Mouse (Mus musculus): ENCODE results near the gene Mrpl51.

Gene Mrpl51

DNA sequence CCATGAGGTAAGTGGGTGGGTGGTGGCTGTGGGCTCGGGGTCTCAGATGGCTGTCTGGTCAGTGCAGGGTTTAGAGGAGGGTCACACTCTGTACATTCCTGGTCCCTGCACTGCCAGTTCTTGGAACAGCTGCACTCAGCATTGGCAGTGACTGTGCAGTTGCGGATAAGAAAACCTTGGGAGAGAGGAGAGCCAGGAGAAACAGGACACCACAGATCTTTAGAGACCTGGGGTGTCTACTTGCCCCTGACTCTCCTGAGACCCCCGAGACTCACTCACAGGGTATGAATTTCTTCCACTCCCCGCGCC, 42.9 kb downstream of the Mrpl51 start:
- DNase-seq (ENCODE audit: low spot score): no peak

DNA sequence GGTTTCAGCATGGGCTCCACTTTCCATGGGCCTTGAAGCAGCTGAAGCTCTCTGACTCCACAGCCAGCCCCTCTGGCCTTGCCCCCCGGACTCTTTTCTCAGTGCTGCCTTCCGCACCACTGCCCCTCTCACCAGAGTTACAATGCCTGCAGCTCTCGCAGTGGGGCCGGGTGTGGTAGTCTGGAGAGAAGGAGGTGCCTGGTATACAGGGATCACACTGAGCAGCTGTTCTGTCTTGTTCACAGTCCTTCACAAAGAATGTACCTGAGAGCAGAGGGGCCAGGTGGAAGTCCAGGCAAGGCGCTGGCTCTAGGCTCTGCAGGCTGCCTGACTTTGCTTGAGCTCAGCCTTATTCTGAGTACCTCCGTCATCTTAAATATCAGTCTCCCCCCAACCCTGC, 44.7 kb downstream of the Mrpl51 start:
- DNase-seq (ENCODE audit: low spot score): no peak

DNA sequence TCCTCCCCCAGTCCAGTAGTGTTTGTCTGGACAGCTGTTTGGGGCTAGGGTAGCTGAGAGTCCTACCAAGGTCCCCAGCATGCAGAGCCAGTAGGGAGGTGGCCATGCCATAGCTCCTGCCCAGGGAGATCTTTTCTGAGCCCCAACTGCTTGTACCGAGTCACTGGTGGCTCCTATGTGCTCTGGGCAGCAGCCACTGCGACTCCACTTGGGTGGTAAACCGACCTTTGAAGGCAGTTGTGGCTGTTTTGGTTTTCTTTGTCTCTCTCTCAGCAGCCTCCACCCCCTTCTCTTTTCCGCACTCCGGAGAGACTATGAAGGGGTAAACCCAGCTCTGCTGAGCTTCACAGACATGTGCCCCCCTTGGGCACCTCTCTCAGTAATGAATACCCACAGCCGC, 45.2 kb downstream of the Mrpl51 start, which contains the start of gene Cd27:
Gene Cd27, minus strand, starts transcription at position 229 of the 400 bp plus-strand sequence.
- DNase-seq (ENCODE audit: low spot score): no peak

DNA sequence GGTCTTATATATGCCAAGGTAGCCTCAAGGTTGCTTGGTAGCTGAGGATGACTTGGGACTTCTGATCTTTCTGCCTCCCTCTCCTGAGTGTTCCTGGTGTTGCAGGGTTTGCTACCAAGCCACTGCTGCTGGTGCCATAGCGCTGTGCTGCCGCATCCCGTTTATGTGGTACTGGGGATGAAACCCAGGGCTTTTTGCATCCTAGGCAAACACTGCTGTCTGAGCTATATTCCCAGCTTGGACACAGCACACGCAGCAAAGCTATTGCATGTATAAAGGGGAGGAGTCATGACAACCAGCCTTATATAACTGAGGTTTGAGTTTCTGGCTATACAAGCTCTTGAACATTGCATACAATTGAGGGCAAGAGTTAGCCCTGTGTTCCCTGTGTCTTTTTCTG, 45.8 kb downstream of the Mrpl51 start:
- DNase-seq (ENCODE audit: low spot score): no peak

DNA sequence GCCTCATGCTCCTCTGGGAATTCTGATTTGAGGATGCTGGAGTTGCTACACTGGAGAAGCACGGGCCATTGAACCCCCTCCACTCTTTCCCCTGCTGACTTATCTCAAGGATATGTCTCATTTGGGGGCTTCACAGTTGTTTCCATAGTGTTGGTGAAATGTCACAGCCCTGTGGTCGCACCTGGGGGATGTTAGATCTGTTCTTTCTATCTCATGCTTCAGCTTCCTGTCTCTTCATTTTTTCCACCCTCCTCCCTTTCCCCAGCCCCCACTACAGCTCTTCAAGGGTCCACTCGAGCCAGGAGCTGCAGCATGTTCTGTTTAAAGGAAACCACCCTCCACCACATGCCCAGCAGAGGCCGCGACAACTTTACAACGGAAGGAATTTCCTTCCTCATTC, 46.8 kb downstream of the Mrpl51 start:
- DNase-seq (ENCODE audit: low spot score): no peak

DNA sequence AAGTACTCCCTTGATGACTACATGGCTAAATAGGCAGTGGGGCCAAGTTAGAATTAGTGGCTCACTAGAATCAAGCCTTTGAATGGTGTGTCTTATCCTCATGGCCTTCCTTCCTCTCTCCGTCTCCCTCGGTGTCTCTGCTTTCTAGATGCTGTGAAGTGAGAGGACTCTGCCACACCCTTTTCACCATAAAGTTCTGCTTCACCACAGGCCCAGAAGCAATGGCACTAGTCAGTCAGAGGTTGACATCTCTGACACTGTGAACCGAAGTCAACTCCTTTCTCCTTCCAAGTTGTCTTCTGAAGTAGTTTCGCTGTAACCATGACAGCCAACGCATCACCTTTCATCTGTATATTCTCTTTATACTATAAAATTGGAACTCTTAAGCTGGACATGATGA, 47.9 kb downstream of the Mrpl51 start:
- DNase-seq (ENCODE audit: low spot score): no peak

DNA sequence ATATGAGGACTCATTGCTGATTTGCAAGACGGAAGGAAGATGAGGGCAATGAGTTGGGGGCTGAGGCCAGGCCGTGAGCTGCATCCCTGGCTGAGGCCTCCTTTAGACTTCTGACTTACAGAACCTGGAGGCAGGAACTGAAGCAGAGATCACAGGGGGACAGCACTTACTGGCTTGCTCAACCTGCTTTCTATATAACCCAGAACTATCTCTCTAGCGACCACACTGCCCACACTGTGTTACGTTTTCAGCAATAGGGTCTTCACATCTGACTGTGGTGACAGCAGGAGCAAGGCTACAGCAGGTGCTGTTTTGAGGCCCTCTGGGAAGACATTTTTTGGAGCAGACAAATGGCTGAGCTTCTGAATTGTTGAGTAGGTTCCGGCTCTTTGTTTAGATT, 49.0 kb downstream of the Mrpl51 start:
- DNase-seq (ENCODE audit: low spot score): no peak

DNA sequence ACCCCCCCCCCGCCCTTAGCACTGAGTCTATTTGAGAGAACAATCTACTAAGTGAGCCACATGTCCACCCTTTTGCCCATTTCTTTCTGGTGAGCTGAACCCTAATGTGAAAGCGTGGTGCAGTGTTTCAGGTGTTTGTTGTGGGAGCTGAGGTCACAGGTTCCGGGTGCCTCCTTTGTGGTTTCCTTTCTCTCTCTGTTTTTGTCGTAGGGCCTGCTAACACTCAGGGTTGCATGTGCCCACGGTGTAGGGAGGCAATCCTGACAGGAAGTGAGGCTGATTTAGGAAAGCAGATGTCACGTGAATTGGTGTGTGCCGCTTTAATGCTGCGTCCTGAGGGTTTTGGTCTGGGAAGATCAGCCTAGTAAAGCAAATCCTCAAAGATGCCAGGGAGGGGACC, 50.0 kb downstream of the Mrpl51 start:
- DNase-seq (ENCODE audit: low spot score): no peak

DNA sequence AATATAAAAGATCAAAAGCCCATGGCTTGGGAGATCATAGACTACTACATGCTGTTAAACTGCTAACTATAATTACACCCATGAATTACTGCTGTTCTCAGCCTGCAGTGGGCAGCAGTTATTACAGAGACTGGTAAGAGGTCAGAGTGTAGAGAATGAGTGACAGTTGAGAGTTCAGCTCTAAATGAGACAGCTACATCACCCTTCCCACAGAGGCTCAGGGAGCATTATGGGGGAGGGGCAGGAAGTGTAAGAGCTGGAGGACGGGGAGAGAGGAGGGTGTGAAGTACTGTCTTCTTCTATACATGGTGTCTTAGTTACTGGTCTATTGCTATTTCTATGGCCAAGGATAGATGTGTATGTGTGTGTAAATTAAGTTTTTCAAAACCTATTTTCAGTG, 53.0 kb downstream of the Mrpl51 start:
- DNase-seq (ENCODE audit: low spot score): no peak
